Mouse (Mus musculus) splenic B cell, adult 2 months (primary cell): Measurements from ENCODE around the gene Ints3.
"Not testable (repeated sequence)": the region's sequence is repeated elsewhere in the genome, so short reads cannot be mapped to it uniquely, and the experiment has no call there.

Source experiments
- DNase-seq: peaks from one replicate; pipeline ENCODE4 v3.0.0-alpha.2; 2011; ENCODE audit warnings: low read depth, low spot score
- H3K27me3 ChIP-seq: 2 replicates; pipeline ENCODE4 v1.6.1; 2012; ENCODE audit warnings: mild to moderate bottlenecking, low read length, moderate library complexity, mixed read lengths; ENCODE audit not compliant: control insufficient read depth, poor library complexity, insufficient read depth, severe bottlenecking
- H3K36me3 ChIP-seq: 2 replicates; pipeline ENCODE4 v1.6.1; 2012; ENCODE audit warnings: mild to moderate bottlenecking, low read length, moderate library complexity, mixed read lengths; ENCODE audit not compliant: control insufficient read depth, poor library complexity, insufficient read depth, severe bottlenecking

The Ints3 gene

DNA sequence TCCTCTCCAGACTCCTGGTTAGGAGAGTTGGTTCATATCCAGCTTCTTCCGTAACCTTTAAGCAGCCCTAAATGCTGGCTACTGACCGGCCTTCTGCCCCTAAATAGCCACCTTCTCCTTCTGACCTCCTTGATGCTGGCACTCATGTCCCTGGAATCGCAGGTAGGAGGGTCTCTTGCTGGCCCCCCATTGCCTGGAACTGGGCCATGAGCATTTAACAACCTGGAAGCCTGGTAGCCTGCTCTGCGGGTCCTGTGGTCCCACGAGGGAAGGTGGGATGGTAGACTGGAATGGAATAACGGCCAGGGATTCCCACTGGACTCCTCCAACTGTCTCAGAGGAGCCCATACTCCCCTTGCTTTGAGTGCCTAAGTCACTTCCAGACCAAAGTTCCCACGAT, 61.6 kb downstream of the Ints3 start:
- no peak for DNase-seq
- Histone ChIP-seq H3K36me3 (no peaks in the 10 kb centered on the region), H3K27me3 (no peaks in the 10 kb centered on the region)

DNA sequence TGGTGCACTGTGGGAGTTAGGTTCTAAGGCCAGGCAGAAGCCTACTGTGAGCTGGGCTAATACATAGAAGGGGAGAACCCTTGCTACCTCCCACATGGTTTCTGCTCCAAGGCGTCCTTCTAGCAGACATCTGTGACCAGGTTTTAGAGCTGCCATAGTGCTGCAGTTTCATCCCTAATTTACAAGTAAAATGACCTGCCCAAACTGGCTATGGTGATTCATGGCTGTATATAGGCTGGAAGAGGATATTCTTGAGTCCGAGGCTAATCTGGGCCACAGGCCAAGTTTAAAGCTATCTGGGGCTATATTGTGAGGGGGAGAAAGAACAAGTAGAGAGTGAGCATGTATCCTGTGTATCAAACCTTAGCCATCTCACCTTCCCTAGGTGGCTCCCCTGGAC, 64.4 kb downstream of the Ints3 start:
- no peak for DNase-seq

DNA sequence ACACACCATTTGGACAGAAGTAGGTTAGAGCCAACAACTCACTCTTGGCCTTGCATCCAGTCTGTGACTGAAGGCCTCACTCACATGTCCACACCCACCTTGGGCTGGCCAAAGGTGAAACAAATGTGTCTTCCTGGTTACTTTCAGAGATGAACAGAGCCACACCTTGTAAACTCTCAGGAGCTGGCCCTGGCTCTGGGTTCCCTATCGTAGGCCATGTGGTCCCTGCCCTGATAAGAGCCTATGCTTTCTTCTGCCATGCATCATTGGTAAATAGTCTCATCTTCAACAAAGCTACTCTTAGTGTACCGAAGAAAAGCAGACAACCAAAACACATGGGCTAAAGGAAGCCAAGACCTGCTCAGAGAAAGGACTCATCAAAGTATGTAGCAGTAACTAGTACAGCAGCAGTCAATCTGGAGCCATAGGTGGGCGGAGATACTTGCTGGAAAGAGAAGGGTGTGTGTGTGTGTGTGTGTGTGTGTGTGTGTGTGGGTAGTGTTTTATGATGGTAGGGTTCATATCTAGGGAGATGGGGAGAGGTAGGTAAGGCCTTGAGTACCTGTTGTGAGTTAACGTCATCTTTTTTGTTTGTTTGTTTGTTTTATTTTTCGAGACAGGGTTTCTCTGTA, 66.3 kb downstream of the Ints3 start:
- no peak for DNase-seq
- Histone ChIP-seq H3K27me3 (no peaks in the 10 kb centered on the region), H3K36me3 (no peaks in the 10 kb centered on the region)

More for the DNA sequence above, 64.4 kb downstream of the Ints3 start:
- Histone ChIP-seq H3K36me3 (no peaks in the 10 kb centered on the region), H3K27me3 (no peaks in the 10 kb centered on the region)

GRCm38 (mm10) chr3:90362346-90362745, 71.1 kb downstream of the Ints3 start:
- Histone ChIP-seq H3K27me3 (no peaks in the 10 kb centered on the region), H3K36me3 (peaks cover 10% of the 10 kb centered on the region; the same call in 1 of the 2 replicates)
- DNase-seq, result no peak

DNA sequence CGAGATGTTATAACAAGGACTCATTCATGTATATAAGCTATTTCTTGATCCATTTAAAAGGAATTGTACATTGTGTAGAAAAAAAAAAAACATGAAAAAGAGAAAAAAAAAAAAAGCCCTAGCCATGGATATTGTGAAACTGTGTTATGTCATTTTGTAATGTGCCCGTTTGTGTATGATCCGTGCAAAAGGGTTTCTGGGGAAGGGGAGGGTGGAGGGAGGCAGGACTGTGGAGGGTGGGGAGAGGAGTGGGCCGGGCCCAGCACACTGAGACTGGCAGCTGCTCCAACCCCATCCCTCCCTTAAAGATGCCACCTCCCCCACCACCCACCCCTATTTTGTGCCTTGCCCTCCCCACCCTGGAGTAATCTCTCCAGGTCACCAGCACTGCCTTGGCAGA, 71.9 kb downstream of the Ints3 start:
- DNase-seq, result no peak
- Histone ChIP-seq H3K36me3 (peaks cover 10% of the 10 kb centered on the region), H3K27me3 (no peaks in the 10 kb centered on the region)

- H3K27me3 ChIP-seq, result no peaks in the 10 kb centered on the region
- peaks cover 21% of the 10 kb centered on the region for H3K36me3 ChIP-seq
- DNase-seq, result no peak
Measured at GRCm38 (mm10) chr3:90359230-90359629, 74.2 kb downstream of the Ints3 start.

- DNase-seq, result no peak
- H3K27me3 ChIP-seq, result no peaks in the 10 kb centered on the region
- peaks cover 27% of the 10 kb centered on the region for H3K36me3 ChIP-seq
Measured at GRCm38 (mm10) chr3:90357959-90358358, 75.5 kb downstream of the Ints3 start.

- Histone ChIP-seq H3K36me3 (peaks cover 19% of the 10 kb centered on the region), H3K27me3 (no peaks in the 10 kb centered on the region)
- peak; percentile 12 for DNase-seq
Measured at GRCm38 (mm10) chr3:90347847-90348246, 85.6 kb downstream of the Ints3 start.

- not testable (repeated sequence) for H3K27me3 ChIP-seq
- H3K36me3 ChIP-seq, result peaks cover 11% of the 10 kb centered on the region; the same call in 1 of the 2 replicates
- peak; percentile 61 for DNase-seq
Measured at GRCm38 (mm10) chr3:90342853-90343252, 90.6 kb downstream of the Ints3 start.
